Mouse (Mus musculus) 416B (cell line): ENCODE measurements around the gene Morf4l1.

Experiments used
- DNase-seq: peaks from one replicate; pipeline ENCODE4 v3.0.0; 2011; ENCODE audit warnings: low read depth

Morf4l1 gene

GRCm38 (mm10) chr9:90114567-90115307, at the start of gene Morf4l1:
Gene Morf4l1, minus strand, starts transcription at chr9:90114774.
- peak; percentile 96 for DNase-seq

DNA sequence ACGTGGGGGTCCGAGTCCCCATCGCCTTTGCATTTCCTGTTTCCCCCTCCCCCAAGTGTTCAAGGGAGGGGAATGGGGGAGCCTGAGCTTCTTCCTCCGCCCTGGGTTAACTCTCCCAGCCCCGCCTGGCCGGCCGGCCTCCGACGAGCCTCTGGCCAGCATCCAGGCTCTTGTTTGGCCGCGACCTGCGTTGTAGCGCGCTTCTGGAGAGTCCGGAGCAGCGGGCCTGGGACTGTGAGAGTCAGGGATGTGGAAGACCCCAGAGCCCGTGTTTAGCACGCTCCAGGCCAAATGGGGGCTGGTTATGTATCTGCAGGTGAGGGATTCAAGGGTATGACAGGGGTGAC, 49.1 kb upstream of the Morf4l1 start:
- no peak for DNase-seq

DNA sequence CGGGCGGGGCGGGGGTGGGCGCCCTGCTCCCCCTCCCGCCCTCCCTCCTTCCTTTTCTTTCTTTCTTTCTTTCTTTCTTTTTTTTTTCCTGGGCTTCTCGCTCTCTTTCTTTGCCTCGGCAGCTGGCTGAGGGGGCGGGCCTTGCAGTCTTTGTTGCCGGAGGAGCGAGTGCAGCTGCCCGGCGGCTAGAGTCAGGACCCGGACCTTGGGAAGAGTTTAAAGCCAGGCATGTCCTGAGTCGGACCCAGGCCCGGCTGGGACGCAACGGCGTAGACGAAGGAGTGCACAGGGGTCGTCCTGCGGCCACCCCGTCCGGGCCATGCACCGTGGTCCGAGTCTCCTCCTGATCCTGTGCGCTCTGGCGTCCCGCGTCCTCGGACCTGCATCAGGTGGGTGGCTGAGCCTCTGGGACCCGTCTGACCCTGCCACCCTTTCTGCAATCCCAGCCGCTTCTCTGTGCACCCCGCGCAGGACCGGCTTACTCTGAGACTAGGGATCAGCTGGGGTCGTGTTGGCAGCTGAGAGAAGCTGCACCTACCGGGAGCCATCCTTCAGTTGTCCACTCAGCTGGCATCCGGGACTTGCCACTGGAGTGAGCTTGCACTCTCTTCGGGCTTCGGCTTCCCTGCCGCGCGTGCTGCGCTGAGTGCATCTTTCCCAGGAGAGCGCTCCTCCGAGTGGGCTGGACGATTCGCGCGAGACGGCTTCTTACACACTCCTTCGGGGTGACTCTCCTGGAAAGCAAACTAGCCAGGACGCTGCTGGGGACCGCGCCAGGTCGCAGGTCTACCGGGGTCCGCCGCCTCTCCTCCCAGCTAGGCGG, 48.6 kb upstream of the Morf4l1 start, which contains the start of gene Adamts7:
Adamts7 (plus strand) TSS at position 144 of the 823 bp plus-strand sequence.
- DNase-seq: no peak

DNA sequence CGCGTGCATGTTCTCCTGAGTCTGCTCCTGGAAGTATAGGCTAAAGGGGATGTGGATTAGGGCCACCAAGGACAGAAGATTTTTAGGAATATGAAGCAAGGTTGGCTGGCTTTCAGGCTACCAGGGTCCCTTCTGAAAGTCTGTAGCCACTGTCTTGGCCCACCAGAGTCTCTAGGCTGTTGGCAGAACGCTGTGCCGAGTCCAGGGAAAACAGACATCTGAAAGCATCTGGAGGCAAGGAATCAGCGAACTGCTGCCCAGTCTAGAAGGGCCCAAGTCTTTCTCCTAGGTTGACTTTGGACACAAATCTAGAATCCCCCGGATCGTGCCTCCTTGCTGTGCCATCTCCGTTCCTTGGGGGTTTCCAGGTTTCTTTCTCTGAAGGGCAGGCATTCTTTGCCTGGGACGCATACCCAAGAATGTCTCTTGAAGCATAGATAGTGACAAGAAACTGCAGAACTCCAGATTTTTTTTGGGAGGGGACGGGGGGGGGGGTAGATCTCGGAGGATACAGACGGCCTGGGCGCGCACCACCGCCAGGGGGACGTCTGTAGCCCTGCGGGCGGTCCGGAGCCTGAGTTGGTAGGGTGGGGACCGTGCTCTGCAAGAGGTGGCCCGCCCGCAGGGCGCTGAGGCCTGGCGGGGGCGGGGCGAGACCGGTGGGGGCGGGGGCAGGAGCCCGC, 47.8 kb upstream of the Morf4l1 start:
- no peak for DNase-seq

- no peak for DNase-seq
Observed at GRCm38 (mm10) chr9:90146869-90147268, 32.3 kb upstream of the Morf4l1 start.

GRCm38 (mm10) chr9:90145788-90146187, 31.2 kb upstream of the Morf4l1 start:
- no peak for DNase-seq

- DNase-seq: no peak
Observed at GRCm38 (mm10) chr9:90136678-90136965, 22.0 kb upstream of the Morf4l1 start.

- DNase-seq: no peak
Observed at GRCm38 (mm10) chr9:90135963-90136677, 21.5 kb upstream of the Morf4l1 start.

DNA sequence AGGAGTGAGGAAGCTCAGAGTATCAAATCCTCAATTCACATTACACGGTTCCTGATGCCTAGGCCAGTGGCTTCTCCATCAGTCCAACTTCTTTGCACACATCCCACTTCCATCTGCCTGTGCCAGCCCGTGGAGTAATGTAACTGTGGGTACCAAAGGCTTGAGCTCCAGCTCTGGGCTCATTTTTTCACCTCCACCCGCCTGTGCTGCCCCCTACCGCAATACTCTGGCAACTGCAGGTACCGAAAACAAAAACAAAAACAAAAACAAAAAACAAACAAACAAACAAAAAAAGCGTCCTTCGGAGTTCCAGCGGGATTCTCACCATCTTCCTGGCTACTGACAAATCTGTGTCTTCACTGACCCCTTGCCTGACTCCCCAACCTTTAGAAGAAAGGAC, 20.9 kb upstream of the Morf4l1 start:
- no peak for DNase-seq

DNA sequence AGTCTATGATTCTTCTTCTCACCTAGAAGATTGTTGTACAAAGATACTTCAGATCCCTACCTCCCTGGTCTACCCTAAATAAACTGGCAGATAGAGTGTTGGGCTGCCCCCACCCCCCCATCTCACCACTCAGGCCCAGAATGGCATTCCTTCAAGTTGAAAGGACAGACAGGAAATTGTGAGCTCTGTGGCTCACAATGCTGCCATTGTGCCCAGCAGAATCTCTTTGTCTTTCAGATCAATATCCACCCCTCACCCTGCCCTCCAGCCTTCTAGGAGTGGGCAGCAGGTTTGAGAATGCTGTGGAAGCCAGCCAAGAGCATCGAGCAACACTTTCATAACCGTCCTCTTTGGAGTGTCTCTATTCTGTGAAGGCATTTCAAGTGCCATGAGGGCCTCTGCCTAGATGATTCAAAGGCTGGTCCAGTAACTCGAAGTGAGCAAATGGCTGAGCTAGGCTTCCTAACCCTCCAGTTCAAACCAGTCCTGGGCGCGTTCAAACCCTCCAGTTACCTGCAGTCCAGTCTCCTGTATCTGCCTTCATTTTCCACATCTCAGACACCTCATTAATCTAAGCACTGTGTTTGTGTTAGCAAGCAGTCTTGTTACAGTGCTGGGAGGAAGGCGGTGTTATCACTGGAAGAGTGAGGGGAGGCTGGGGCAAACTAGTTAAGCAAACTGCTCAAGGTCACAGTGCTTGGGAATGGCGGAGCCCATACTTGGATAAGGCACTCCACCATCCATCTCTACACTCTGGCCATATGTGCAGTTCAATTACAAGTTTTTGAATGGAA, 19.2 kb upstream of the Morf4l1 start:
- DNase-seq: no peak

GRCm38 (mm10) chr9:90128636-90129201, 14.1 kb upstream of the Morf4l1 start:
- DNase-seq: no peak

DNA sequence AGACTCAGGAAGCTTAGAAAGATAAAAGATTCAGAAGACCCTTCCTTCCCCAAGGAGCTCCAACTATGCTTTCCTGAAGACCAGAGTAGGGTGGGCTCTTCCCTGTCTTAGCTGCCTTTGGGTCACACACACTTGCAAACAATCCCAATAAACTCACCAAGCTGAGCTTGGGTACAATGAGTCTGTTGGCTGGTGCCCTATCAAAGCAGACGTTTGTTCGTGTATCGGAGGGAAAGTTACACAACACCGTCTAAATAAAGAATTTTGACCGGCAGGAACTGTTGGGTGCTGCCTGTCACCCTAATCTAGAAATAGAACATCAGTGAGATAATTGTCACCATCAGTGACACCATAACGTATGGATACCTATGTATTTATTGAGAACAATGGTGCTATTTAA, 12.6 kb upstream of the Morf4l1 start:
- peak; percentile 25 for DNase-seq

GRCm38 (mm10) chr9:90126260-90127010, 11.9 kb upstream of the Morf4l1 start:
- peak; percentile 87 for DNase-seq

- DNase-seq: no peak
Observed at GRCm38 (mm10) chr9:90125416-90126099, 11.0 kb upstream of the Morf4l1 start.

DNA sequence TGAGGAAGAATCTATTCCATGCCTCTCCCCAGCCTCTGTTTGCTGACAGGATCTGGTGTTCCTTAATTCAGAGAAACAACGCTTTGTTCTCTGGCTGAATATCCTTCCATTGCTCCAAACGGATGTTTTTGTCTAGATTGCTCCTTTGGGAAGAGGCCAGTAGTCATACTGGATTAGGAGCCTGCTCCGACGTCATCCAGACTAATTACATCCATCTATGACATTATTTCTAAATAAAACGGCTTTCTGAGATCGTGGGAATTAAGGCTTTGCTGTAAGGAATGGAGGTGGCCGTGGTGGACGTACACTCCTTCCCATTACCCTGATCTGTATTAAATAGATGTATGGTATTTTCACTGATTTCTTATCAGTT, 10.3 kb upstream of the Morf4l1 start:
- DNase-seq: no peak

GRCm38 (mm10) chr9:90124156-90124872, 9.7 kb upstream of the Morf4l1 start:
- DNase-seq: no peak

- DNase-seq: no peak
Observed at GRCm38 (mm10) chr9:90122246-90122740, 7.7 kb upstream of the Morf4l1 start.

GRCm38 (mm10) chr9:90117234-90117633, 2.7 kb upstream of the Morf4l1 start:
- DNase-seq: no peak

DNA sequence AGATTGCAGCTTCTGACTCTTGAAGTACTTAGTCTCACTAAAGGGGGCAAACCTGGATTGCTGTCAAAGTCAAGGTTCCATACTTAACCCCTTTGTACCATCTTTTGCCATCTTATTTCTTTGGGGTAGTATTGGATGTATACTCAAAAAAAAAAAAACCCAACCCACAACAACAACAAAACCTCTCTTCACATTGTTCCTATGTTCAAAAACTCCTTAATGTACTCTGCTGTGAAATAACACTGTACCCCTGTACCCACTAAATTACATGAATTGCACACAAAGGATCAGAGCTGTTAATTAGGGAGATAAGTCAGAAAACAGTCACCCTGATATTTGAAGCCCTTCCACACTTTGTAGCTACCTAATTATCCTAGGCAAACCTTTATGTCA, 730 bp upstream of the Morf4l1 start:
- no peak for DNase-seq
